Mouse (Mus musculus) forebrain, embryonic 14.5 days (tissue): ENCODE measurements around the gene Xpo6. TPM values are rescaled to one million over a fixed set of nuclear protein-coding genes. Genes with fewer than 3 reads are reported as not detected.

Experiments used
- ATAC-seq: fragments of 200-750 bp; cut with Nextera tagmentation; 2 replicates; pipeline ENCODE4 v1.8.0; 2017; ENCODE audit warnings: mild to moderate bottlenecking, moderate library complexity
- DNase-seq: peaks from one replicate; pipeline ENCODE4 v3.0.0-alpha.2; 2015; ENCODE audit warnings: low spot score
- H3K27ac ChIP-seq: fragments of 300-500 bp; sonication (generic); 2 replicates; pipeline ENCODE4 v1.5.1; 2014; ENCODE audit warnings: low read depth, mild to moderate bottlenecking, control low read depth, low read length, moderate library complexity
- H3K27me3 ChIP-seq: fragments of 300-500 bp; sonication (generic); replicated peaks from 2 replicates; pipeline ENCODE4 v1.6.1; 2014; ENCODE audit warnings: low read length, control low read depth, mixed read lengths; ENCODE audit not compliant: control insufficient read depth, insufficient read depth
- H3K36me3 ChIP-seq: fragments of 300-500 bp; sonication (generic); 2 replicates; pipeline ENCODE4 v1.6.1; 2014; ENCODE audit warnings: low read length, control low read depth; ENCODE audit not compliant: control insufficient read depth, insufficient read depth
- H3K4me1 ChIP-seq: fragments of 300-500 bp; sonication (generic); 2 replicates; pipeline ENCODE4 v1.6.1; 2014; ENCODE audit warnings: antibody characterized with exemption, low read length, control low read depth; ENCODE audit not compliant: control insufficient read depth, insufficient read depth
- H3K4me2 ChIP-seq: fragments of 300-500 bp; sonication (generic); 2 replicates; pipeline ENCODE4 v1.6.1; 2014; ENCODE audit warnings: mild to moderate bottlenecking, control low read depth, low read length
- H3K4me3 ChIP-seq: fragments of 300-500 bp; sonication (generic); 2 replicates; pipeline ENCODE4 v1.5.1; 2014; ENCODE audit warnings: low read depth, low read length, control low read depth
- H3K9ac ChIP-seq: fragments of 300-500 bp; sonication (generic); 2 replicates; pipeline ENCODE4 v1.6.1; 2014; ENCODE audit warnings: mild to moderate bottlenecking, low read length, control low read depth, moderate library complexity
- H3K9me3 ChIP-seq: fragments of 300-500 bp; sonication (generic); replicated peaks from 2 replicates; pipeline ENCODE4 v1.6.1; 2016; ENCODE audit warnings: low read length, control low read depth, mixed read lengths; ENCODE audit not compliant: control insufficient read depth
- WGBS: fragments of 180-500 bp; shearing (Covaris S2); extraction: QIAGEN DNeasy Blood & Tissue Kit; methylation state at CpG from one replicate; pipeline ENCODE4 v1.1.7; 2014; 5-methylcytosine and 5-hydroxymethylcytosine counted together
- polyA plus RNA-seq: library from polyadenylated mRNA; unstranded; fragments of >200 nt; fragmentation: Nextera tagmentation; extraction: Ambion mirVana; gene quantifications from 2 replicates; pipeline ENCODE4 v1.2.1, GENCODE M21; 2014

Gene Xpo6
- polyA plus RNA-seq, 1 experiment from 2014 or later: 48.6 TPM

- no peak overlapping the region for H3K4me2 ChIP-seq
- no peak overlapping the region for H3K27ac ChIP-seq
- no peaks in the 10 kb centered on the region for H3K27me3 ChIP-seq
- H3K9me3 ChIP-seq: no peaks in the 10 kb centered on the region
- H3K4me1 ChIP-seq: no peaks in the 10 kb centered on the region; the same call in 1 of the 2 replicates
- no peak overlapping the region for H3K4me3 ChIP-seq
- DNase-seq: no peak
- no peak overlapping the region for H3K9ac ChIP-seq
- no peaks in the 10 kb centered on the region for H3K36me3 ChIP-seq
- 95% methylated on average over 4 of the region's 4 CpGs for WGBS
- ATAC-seq: no peak
These were observed 130.0 kb downstream of the Xpo6 start for GRCm38 (mm10) chr7:126070321-126070720.

DNA sequence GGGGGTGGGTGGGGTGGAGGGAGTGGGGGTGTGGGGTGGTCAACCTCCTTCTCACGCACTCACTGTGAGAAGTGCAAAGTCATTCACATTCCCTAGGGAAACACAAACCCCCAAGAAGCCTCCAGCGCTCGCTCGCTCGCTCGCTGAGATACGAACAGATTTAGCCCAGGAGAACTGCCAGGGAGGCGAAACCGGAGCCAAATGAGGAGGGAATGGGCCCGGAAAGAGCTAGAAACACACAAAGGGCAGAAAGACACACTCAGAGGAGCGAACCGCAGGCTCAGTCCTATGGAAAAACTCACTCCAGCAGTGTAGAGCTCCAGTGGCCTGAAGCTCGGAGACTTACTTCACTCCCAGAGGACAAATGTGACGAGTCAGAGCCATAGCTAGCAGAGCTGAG is 133.5 kb downstream of the Xpo6 start:
- H3K4me3 ChIP-seq: no peak overlapping the region
- no peaks in the 10 kb centered on the region for H3K36me3 ChIP-seq
- peaks cover 6% of the 10 kb centered on the region for H3K4me1 ChIP-seq
- H3K4me2 ChIP-seq: no peak overlapping the region
- H3K27me3 ChIP-seq: no peaks in the 10 kb centered on the region
- peak; percentile 78 for DNase-seq
- ATAC-seq: no peak
- 0 out of 2 replicates have a peak overlapping the region, but pooled peaks have one; percentile 63 for H3K27ac ChIP-seq
- WGBS: 53% methylated on average over 14 of the region's 14 CpGs
- no peak overlapping the region for H3K9ac ChIP-seq
- H3K9me3 ChIP-seq: no peaks in the 10 kb centered on the region

- WGBS: 71% methylated on average over 5 of the region's 5 CpGs
- H3K4me1 ChIP-seq: peaks cover 6% of the 10 kb centered on the region
These were observed 134.9 kb downstream of the Xpo6 start for GRCm38 (mm10) chr7:126065243-126065876.

DNA sequence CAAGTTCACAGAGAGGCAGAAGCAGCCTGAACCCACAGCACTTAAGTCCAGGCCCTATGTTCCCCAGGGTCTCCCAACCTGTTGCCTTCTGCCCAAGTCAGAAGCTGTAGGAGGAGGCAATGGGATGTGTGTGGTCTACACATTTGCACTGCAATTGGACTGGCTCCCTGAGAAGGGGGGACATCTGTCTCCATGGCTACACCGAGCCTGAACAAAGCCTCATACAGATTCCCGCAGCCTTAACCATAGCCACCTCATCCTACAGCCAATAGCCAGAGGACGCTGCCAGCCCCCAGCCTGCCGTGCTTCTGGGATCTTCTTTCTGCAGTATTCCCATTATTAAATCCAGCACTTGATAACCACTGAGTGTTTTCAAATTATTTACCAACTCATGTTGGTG is 138.1 kb downstream of the Xpo6 start:
- no peak overlapping the region for H3K27ac ChIP-seq
- no peaks in the 10 kb centered on the region for H3K27me3 ChIP-seq
- ATAC-seq (0 out of 2 replicates have a peak, but pooled peaks have one; percentile 29), DNase-seq (peak; percentile 54)
- H3K4me1 ChIP-seq: peaks cover 17% of the 10 kb centered on the region
- H3K36me3 ChIP-seq: no peaks in the 10 kb centered on the region
- H3K4me2 ChIP-seq: no peak overlapping the region
- no peaks in the 10 kb centered on the region for H3K9me3 ChIP-seq
- H3K9ac ChIP-seq: no peak overlapping the region
- no peak overlapping the region for H3K4me3 ChIP-seq
- 12% methylated on average over 4 of the region's 4 CpGs for WGBS

More at GRCm38 (mm10) chr7:126065243-126065876, 134.9 kb downstream of the Xpo6 start:
- Histone ChIP-seq H3K9ac (no peak overlapping the region), H3K27me3 (no peaks in the 10 kb centered on the region), H3K27ac (no peak overlapping the region), H3K4me2 (no peak overlapping the region), H3K9me3 (no peaks in the 10 kb centered on the region), H3K36me3 (no peaks in the 10 kb centered on the region), H3K4me3 (no peak overlapping the region)
- DNase-seq: no peak
- ATAC-seq: no peak

GRCm38 (mm10) chr7:126058918-126059317 is 141.4 kb downstream of the Xpo6 start:
- WGBS: 28% methylated on average over 7 of the region's 7 CpGs
- DNase-seq (peak; percentile 46), ATAC-seq (no peak)
- H3K9me3 ChIP-seq: no peaks in the 10 kb centered on the region
- no peak overlapping the region for H3K4me2 ChIP-seq
- peaks cover 25% of the 10 kb centered on the region for H3K4me1 ChIP-seq
- H3K9ac ChIP-seq: no peak overlapping the region
- no peak overlapping the region for H3K27ac ChIP-seq
- no peaks in the 10 kb centered on the region for H3K27me3 ChIP-seq
- no peak overlapping the region for H3K4me3 ChIP-seq
- H3K36me3 ChIP-seq: no peaks in the 10 kb centered on the region

GRCm38 (mm10) chr7:126057332-126057914 is 142.9 kb downstream of the Xpo6 start:
- no peaks in the 10 kb centered on the region for H3K27me3 ChIP-seq
- H3K4me2 ChIP-seq: no peak overlapping the region
- no peaks in the 10 kb centered on the region for H3K9me3 ChIP-seq
- ATAC-seq: no peak
- no peak overlapping the region for H3K27ac ChIP-seq
- H3K4me1 ChIP-seq: peaks cover 25% of the 10 kb centered on the region
- no peaks in the 10 kb centered on the region for H3K36me3 ChIP-seq
- WGBS: 84% methylated on average over 10 of the region's 10 CpGs
- no peak overlapping the region for H3K4me3 ChIP-seq
- H3K9ac ChIP-seq: no peak overlapping the region
- no peak for DNase-seq

- ATAC-seq: no peak
- DNase-seq: peak; percentile 46
- no peaks in the 10 kb centered on the region for H3K36me3 ChIP-seq
- peaks cover 23% of the 10 kb centered on the region for H3K4me1 ChIP-seq
- WGBS: 10% methylated on average over 6 of the region's 6 CpGs
- no peak overlapping the region for H3K9ac ChIP-seq
- H3K9me3 ChIP-seq: no peaks in the 10 kb centered on the region
- no peaks in the 10 kb centered on the region for H3K27me3 ChIP-seq
- no peak overlapping the region for H3K4me2 ChIP-seq
- H3K27ac ChIP-seq: no peak overlapping the region
- no peak overlapping the region for H3K4me3 ChIP-seq
These were observed 145.7 kb downstream of the Xpo6 start for GRCm38 (mm10) chr7:126054574-126054973.

GRCm38 (mm10) chr7:126053618-126054017 is 146.7 kb downstream of the Xpo6 start:
- Histone ChIP-seq H3K9me3 (no peaks in the 10 kb centered on the region), H3K4me2 (no peak overlapping the region), H3K36me3 (no peaks in the 10 kb centered on the region), H3K9ac (no peak overlapping the region), H3K27ac (no peak overlapping the region), H3K4me1 (peaks cover 15% of the 10 kb centered on the region), H3K27me3 (no peaks in the 10 kb centered on the region), H3K4me3 (no peak overlapping the region)
- 77% methylated on average over 7 of the region's 7 CpGs for WGBS
- DNase-seq: peak; percentile 29
- no peak for ATAC-seq

- 42% methylated on average over 6 of the region's 6 CpGs for WGBS
- Histone ChIP-seq H3K36me3 (no peaks in the 10 kb centered on the region), H3K9ac (no peak overlapping the region), H3K4me1 (peaks cover 13% of the 10 kb centered on the region), H3K27me3 (no peaks in the 10 kb centered on the region), H3K4me2 (no peak overlapping the region), H3K4me3 (no peak overlapping the region), H3K27ac (no peak overlapping the region), H3K9me3 (no peaks in the 10 kb centered on the region)
- ATAC-seq (no peak), DNase-seq (no peak)
These were observed 148.4 kb downstream of the Xpo6 start for GRCm38 (mm10) chr7:126051910-126052309.
